Mouse (Mus musculus) granulocyte monocyte progenitor cell, adult 5-6 weeks (primary cell): ENCODE measurements around the gene Nlrp1b. TPM values are rescaled to one million over a fixed set of nuclear protein-coding genes. Genes with fewer than 3 reads are reported as not detected.

ENCODE experiments used
- ATAC-seq: replicated peaks from 2 replicates; pipeline ENCODE4 v1.8.0; 2016; ENCODE audit warnings: mild to moderate bottlenecking, moderate TSS enrichment, inconsistent platforms; ENCODE audit not compliant: poor library complexity, severe bottlenecking
- total RNA-seq, 2 experiments: library from RNA; stranded (forward) in 1 of 2; stranded (reverse) in 1 of 2; fragments of 200-712, 200-1000 nt in 1 of 2; fragments of >200 nt in 1 of 2; fragmentation: Nextera tagmentation in 1 of 2; gene quantifications; 2 replicates each; pipeline ENCODE4 v1.2.3; 2014 to 2017

The Nlrp1b gene
- 0.43 TPM in 1 of 2 replicates, not detected in the other for total RNA-seq (2014; fragmentation: Nextera tagmentation)
- 0.57 and 0.99 TPM in 2 replicates for total RNA-seq (2017)

- peak; percentile 99 for ATAC-seq
Measured at GRCm38 (mm10) chr11:71230684-71231480, at the start of gene Nlrp1b. TSS of gene Nlrp1b (minus strand) at chr11:71230733.

GRCm38 (mm10) chr11:71261036-71261435 is 30.5 kb upstream of the Nlrp1b start:
- ATAC-seq = no peak

- ATAC-seq = peak; percentile 98
Measured at GRCm38 (mm10) chr11:71251333-71251732, 20.8 kb upstream of the Nlrp1b start.

GRCm38 (mm10) chr11:71224614-71225013 is 5.9 kb downstream of the Nlrp1b start:
- peak; percentile 48; the same call in 1 of the 2 replicates for ATAC-seq

- ATAC-seq = peak; percentile 25; the same call in 1 of the 2 replicates
Measured at GRCm38 (mm10) chr11:71202703-71203102, 27.8 kb downstream of the Nlrp1b start.

GRCm38 (mm10) chr11:71199349-71199748 is 31.2 kb downstream of the Nlrp1b start:
- no peak for ATAC-seq

GRCm38 (mm10) chr11:71169633-71170032 is 60.9 kb downstream of the Nlrp1b start:
- ATAC-seq = no peak

GRCm38 (mm10) chr11:71164139-71164538 is 66.4 kb downstream of the Nlrp1b start:
- peak; percentile 71 for ATAC-seq

GRCm38 (mm10) chr11:71159439-71160136 is 70.9 kb downstream of the Nlrp1b start:
- ATAC-seq = peak; percentile 90

- no peak for ATAC-seq
Measured at GRCm38 (mm10) chr11:71155272-71155671, 75.3 kb downstream of the Nlrp1b start.

- peak; percentile 100 for ATAC-seq
Measured at GRCm38 (mm10) chr11:71144661-71145060, 85.9 kb downstream of the Nlrp1b start, which contains the start of gene Nlrp1a. TSS of gene Nlrp1a (minus strand) at chr11:71144704.

GRCm38 (mm10) chr11:71142031-71142430 is 88.5 kb downstream of the Nlrp1b start:
- no peak for ATAC-seq

GRCm38 (mm10) chr11:71107128-71107527 is 123.4 kb downstream of the Nlrp1b start:
- peak; percentile 61 for ATAC-seq

GRCm38 (mm10) chr11:71106261-71107021 is 124.1 kb downstream of the Nlrp1b start:
- peak; percentile 79 for ATAC-seq

- ATAC-seq = no peak
Measured at GRCm38 (mm10) chr11:71103931-71104330, 126.6 kb downstream of the Nlrp1b start.

Other genes with a start within 250 kb of the Nlrp1b start
- 425 and 440 TPM in 2 replicates for gene C1qbp, start 247.7 kb downstream of the Nlrp1b start, total RNA-seq (2014; fragmentation: Nextera tagmentation)
- 107 and 155 TPM in 2 replicates for gene C1qbp, start 247.7 kb downstream of the Nlrp1b start, total RNA-seq (2017)
- 32.3 and 34.3 TPM in 2 replicates for gene Dhx33, start 226.3 kb downstream of the Nlrp1b start, total RNA-seq (2014; fragmentation: Nextera tagmentation)
- 36.6 and 42.6 TPM in 2 replicates for gene Dhx33, start 226.3 kb downstream of the Nlrp1b start, total RNA-seq (2017)
- 34.3 and 37.5 TPM in 2 replicates for gene Mis12, start 211.1 kb downstream of the Nlrp1b start, total RNA-seq (2014; fragmentation: Nextera tagmentation)
- 30.1 and 34.5 TPM in 2 replicates for gene Mis12, start 211.1 kb downstream of the Nlrp1b start, total RNA-seq (2017)
- 24.5 and 34.0 TPM in 2 replicates for gene Derl2, start 210.9 kb downstream of the Nlrp1b start, total RNA-seq (2014; fragmentation: Nextera tagmentation)
- gene Derl2, start 210.9 kb downstream of the Nlrp1b start, total RNA-seq (2017) = 48.3 and 48.8 TPM in 2 replicates
- not detected in 2 replicates for gene 6330403K07Rik, start 197.2 kb downstream of the Nlrp1b start, total RNA-seq (2014; fragmentation: Nextera tagmentation)
- gene 6330403K07Rik, start 197.2 kb downstream of the Nlrp1b start, total RNA-seq (2017) = not detected in 2 replicates
- gene Nlrp1a, start 86.0 kb downstream of the Nlrp1b start, total RNA-seq (2014; fragmentation: Nextera tagmentation) = 6.4 and 7.2 TPM in 2 replicates
- 12.4 and 13.6 TPM in 2 replicates for gene Nlrp1a, start 86.0 kb downstream of the Nlrp1b start, total RNA-seq (2017)